Mouse (Mus musculus): ENCODE results near the gene Adgrf1.

GRCm38 (mm10) chr17:43270161-43270560, at the start of gene Adgrf1:
- no peak for TF ChIP-seq CTCF (IDR thresholded peaks at IDR 0.05; ENCODE audit: low read depth, low read length)
- TF ChIP-seq POLR2A (IDR thresholded peaks at IDR 0.05; ENCODE audit: insufficient read depth, low read length): no peak
- no peak for TF ChIP-seq EP300 (IDR thresholded peaks at IDR 0.05; ENCODE audit: insufficient read depth, low read depth, low read length)
